Mouse (Mus musculus) heart, embryonic 16.5 days (tissue): ENCODE measurements around the gene Rrp1. TPM values are rescaled to one million over a fixed set of nuclear protein-coding genes. Genes with fewer than 3 reads are reported as not detected.

Experiments
- ATAC-seq: fragments of 200-750 bp; cut with Nextera tagmentation; replicated peaks from 2 replicates; pipeline ENCODE4 v1.8.0; 2017; ENCODE audit warnings: moderate number of reproducible peaks; ENCODE audit not compliant: insufficient read depth, low FRiP score; ENCODE audit errors: extremely low read depth
- H3K27ac ChIP-seq: fragments of 300-500 bp; sonication (generic); 2 replicates; pipeline ENCODE4 v1.5.1; 2014; ENCODE audit warnings: mild to moderate bottlenecking, low read length, control low read depth, moderate library complexity
- H3K27me3 ChIP-seq: fragments of 300-500 bp; sonication (generic); 2 replicates; pipeline ENCODE4 v1.6.1; 2014; ENCODE audit warnings: low read length, mixed read lengths; ENCODE audit not compliant: control insufficient read depth, insufficient read depth
- H3K36me3 ChIP-seq: fragments of 300-500 bp; sonication (generic); 2 replicates; pipeline ENCODE4 v1.6.1; 2014; ENCODE audit not compliant: control insufficient read depth, insufficient read depth
- H3K4me1 ChIP-seq: fragments of 300-500 bp; sonication (generic); 2 replicates; pipeline ENCODE4 v1.6.1; 2014; ENCODE audit warnings: low read length, mixed read lengths; ENCODE audit not compliant: control insufficient read depth, insufficient read depth
- H3K4me2 ChIP-seq: fragments of 300-500 bp; sonication (generic); 2 replicates; pipeline ENCODE4 v1.6.1; 2014; ENCODE audit warnings: low read depth, mild to moderate bottlenecking, control low read depth, low read length
- H3K4me3 ChIP-seq: fragments of 300-500 bp; sonication (generic); 2 replicates; pipeline ENCODE4 v1.5.1; 2014; ENCODE audit warnings: mild to moderate bottlenecking, control low read depth, low read length
- H3K9ac ChIP-seq: fragments of 300-500 bp; sonication (generic); 2 replicates; pipeline ENCODE4 v1.6.1; 2014; ENCODE audit warnings: low read length, control low read depth
- H3K9me3 ChIP-seq: fragments of 300-500 bp; sonication (generic); replicated peaks from 2 replicates; pipeline ENCODE4 v1.6.1; 2016; ENCODE audit warnings: low read length; ENCODE audit not compliant: control insufficient read depth
- WGBS: fragments of 180-500 bp; shearing (Covaris S2); extraction: QIAGEN DNeasy Blood & Tissue Kit; methylation state at CpG from one replicate; pipeline ENCODE4 v1.1.7; 2014; 5-methylcytosine and 5-hydroxymethylcytosine counted together
- microRNA-seq: library from miRNA; unstranded; fragments of <30 nt; microRNA quantifications from one replicate; pipeline ENCODE4, GENCODE M21; 2017
- polyA plus RNA-seq: library from polyadenylated mRNA; unstranded; fragments of >200 nt; fragmentation: Nextera tagmentation; extraction: Ambion mirVana; gene quantifications from 2 replicates; pipeline ENCODE4 v1.2.1, GENCODE M21; 2015

Rrp1 gene
- polyA plus RNA-seq, 1 experiment from 2014 or later, result 285 TPM

- H3K4me3 ChIP-seq, result peak overlapping the region; percentile 98
- H3K27me3 ChIP-seq, result no peaks in the 10 kb centered on the region
- peak overlapping the region; percentile 100 for H3K9ac ChIP-seq
- no peaks in the 10 kb centered on the region for H3K36me3 ChIP-seq
- ATAC-seq, result no peak
- no peak overlapping the region for H3K27ac ChIP-seq
- peak overlapping the region; percentile 88 for H3K4me2 ChIP-seq
- H3K9me3 ChIP-seq, result no peaks in the 10 kb centered on the region
- 38% methylated on average over 6 of the region's 6 CpGs for WGBS
- peaks cover 17% of the 10 kb centered on the region for H3K4me1 ChIP-seq
Measured at GRCm38 (mm10) chr10:78350796-78351556, 61.9 kb downstream of the Rrp1 start.

Small RNAs within 50 kb of the gene (microRNA-seq; reads per million reads assigned to microRNA genes)
- gene Mir6410 (not detected), gene Mir6907 (not detected), gene Mir6908 (not detected)

Other genes starting within 250 kb of the Rrp1 start
- 72.8 and 75.3 TPM in 2 replicates for gene D10Jhu81e, start 243.3 kb downstream of the Rrp1 start, polyA plus RNA-seq
- 12.4 and 12.6 TPM in 2 replicates for gene Pwp2, start 227.9 kb downstream of the Rrp1 start, polyA plus RNA-seq
- gene Trappc10, start 168.4 kb downstream of the Rrp1 start, polyA plus RNA-seq, result 7.0 and 11.9 TPM in 2 replicates
- gene Agpat3, start 60.6 kb downstream of the Rrp1 start, polyA plus RNA-seq, result 56.6 and 69.5 TPM in 2 replicates
- gene Cstb, start 12.6 kb upstream of the Rrp1 start, polyA plus RNA-seq, result 148 and 222 TPM in 2 replicates
- 7.8 and 8.8 TPM in 2 replicates for gene Pdxk, start 51.9 kb upstream of the Rrp1 start, polyA plus RNA-seq
- gene Olfr1358, start 104.4 kb upstream of the Rrp1 start, polyA plus RNA-seq, result not detected in 2 replicates
- gene Ilvbl, start 161.3 kb upstream of the Rrp1 start, polyA plus RNA-seq, result 94.5 and 96.4 TPM in 2 replicates
- 10.8 and 12.2 TPM in 2 replicates for gene Syde1, start 178.9 kb upstream of the Rrp1 start, polyA plus RNA-seq
- not detected in 2 replicates for gene Olfr1357, start 205.0 kb upstream of the Rrp1 start, polyA plus RNA-seq